Mouse (Mus musculus) C2C12 (cell line): Measurements from ENCODE around the gene Bcl11a.

ENCODE experiments used
- CTCF ChIP-seq: IDR thresholded peaks from one replicate; pipeline ENCODE4 v1.5.1; 2011; ENCODE audit not compliant: control insufficient read depth, insufficient read depth, insufficient read length
- MAX ChIP-seq: IDR thresholded peaks from one replicate; pipeline ENCODE4 v1.6.1; 2011; ENCODE audit warnings: mild to moderate bottlenecking, control low read depth

DNA sequence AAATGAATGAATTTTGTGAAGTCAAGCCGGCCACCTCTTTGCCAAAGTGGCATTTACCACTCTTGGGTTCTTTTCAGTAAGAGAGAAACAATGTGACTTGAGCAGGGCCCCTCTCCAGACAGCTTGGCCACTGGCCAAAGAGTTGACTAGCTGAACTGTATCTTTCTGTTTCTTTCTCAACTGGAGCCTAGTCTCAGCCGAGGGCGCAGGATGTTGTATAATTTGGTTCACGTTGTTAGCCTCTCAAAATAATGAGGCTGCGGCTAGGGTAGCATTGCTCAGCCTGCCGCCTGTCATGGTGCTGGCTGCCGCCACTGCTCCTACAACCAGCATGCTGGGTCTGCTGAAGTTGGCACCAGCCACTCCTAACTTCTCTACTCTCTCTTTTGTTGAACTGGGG is 84.2 kb downstream of the Bcl11a start:
- no peak for TF ChIP-seq CTCF
- TF ChIP-seq MAX, result no peak
